Mouse (Mus musculus): ENCODE results near the gene Cyb5r3.
"Not testable (repeated sequence)": the region's sequence is repeated elsewhere in the genome, so short reads cannot be mapped to it uniquely, and the experiment has no call there.

Cyb5r3 gene

DNA sequence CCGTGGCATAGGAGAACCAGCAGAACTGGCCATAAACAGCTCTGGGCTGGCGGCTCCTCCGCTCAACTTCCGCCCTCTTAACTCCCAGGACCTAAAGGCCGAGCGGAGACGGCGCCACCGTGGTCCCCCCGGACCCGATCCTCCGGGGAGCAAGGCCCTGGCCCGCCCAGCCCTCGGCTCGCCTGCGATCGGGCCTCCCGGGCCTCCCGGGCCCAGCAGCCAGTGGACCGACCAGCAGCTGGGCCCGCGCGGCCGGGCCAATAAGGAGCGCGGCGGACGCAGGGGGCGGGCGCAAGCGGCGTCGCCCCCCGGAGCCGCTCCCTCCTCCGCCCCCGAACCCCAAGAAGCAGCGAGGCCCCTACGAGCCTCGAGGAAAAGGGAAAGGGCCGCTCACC is 23.6 kb downstream of the Cyb5r3 start:
- DNase-seq = no peak

DNA sequence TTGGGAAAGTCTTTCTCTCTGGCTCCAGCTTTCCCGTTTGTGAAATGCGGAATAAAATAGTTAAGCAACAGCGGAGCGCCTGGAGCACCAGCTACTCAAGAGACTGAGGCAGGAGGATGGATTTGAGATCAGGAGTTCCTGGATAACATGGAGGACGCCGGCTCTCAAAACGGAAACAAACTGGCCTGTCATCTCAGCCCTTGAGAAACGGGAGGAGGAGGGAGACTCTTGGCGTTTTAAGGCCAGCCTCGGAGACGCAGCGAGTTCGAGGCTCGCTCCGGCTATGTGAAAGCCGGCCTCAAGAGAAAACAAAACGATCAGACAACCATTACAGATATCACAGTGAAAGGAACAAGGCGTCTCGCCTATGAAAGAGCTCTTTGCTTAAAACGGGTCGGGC is 24.0 kb downstream of the Cyb5r3 start:
- DNase-seq = no peak

DNA sequence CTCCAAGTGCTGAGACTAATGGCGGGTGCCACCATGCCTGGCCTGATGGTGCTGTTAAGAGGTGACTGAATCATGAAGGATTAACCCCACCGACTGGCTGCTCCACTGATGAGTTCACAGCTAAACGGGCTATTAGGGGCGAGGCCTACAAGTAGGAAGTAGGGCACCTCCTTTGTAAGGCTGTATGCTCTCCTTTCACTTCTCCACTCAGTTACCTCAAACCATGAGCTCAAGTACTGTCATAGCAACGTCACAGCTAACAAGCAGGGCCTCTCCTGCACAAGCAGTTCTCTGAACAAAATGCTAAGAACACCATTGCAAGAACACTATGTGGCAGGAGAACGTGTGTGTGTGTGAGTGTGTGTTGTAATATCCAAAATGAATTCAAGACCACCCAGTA is 26.9 kb downstream of the Cyb5r3 start:
- DNase-seq = no peak

DNA sequence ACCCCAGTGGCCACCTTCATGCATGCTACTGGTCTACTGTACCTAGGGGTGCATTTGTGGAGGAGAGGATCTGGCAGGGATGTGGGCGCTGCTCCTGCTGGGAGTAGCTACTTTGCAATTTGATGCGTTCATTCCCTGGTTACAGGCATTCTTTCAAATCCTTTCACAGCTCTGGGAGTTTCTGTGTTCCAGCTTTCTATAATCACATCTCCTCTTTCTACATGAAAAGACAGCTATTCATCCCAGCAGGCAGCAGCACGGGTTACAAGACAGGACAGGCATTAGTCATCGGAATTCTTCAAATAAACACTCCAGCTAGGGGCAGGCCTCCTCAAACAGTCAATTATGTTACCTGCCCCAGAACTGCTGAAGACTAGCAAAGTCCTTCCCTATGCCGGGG is 29.5 kb downstream of the Cyb5r3 start:
- DNase-seq = no peak

DNA sequence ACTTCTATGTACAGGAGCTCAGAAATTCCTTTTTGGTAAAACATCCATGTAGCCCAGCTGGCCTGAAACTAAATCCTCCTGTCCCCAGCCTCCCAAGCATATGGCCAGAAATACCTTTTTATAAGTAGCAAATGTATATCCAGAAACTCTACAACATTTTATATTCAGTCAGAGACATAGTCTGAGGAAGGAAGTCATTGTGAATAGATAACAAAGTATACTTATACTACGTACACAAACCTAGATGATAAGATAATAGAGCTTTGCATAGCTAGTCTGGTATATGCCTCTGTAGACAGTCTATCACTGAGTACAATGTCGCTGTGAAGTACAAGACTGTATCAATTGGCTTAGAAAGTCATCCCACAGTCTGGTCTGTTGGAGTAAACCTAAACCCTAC is 36.7 kb downstream of the Cyb5r3 start:
- DNase-seq = no peak

DNA sequence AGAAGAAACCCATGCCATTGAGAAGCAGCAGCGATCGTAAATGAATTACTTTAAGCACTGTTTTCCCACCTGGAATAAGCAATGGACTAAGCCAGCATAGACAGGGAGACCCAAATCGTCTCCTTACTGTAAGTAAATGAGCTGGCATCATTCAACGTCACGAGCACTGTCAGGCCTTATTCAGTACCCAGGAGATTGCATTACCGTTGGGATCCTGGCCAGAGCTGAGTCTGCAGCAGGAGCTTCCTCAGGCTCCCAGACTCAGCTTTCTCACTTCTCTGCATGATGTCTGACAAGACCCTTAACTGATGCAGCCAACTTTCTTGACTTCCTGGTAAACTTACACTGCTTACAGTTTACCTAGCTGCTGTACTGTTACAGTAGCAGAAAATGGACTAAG is 37.7 kb downstream of the Cyb5r3 start:
- no peak for DNase-seq

DNA sequence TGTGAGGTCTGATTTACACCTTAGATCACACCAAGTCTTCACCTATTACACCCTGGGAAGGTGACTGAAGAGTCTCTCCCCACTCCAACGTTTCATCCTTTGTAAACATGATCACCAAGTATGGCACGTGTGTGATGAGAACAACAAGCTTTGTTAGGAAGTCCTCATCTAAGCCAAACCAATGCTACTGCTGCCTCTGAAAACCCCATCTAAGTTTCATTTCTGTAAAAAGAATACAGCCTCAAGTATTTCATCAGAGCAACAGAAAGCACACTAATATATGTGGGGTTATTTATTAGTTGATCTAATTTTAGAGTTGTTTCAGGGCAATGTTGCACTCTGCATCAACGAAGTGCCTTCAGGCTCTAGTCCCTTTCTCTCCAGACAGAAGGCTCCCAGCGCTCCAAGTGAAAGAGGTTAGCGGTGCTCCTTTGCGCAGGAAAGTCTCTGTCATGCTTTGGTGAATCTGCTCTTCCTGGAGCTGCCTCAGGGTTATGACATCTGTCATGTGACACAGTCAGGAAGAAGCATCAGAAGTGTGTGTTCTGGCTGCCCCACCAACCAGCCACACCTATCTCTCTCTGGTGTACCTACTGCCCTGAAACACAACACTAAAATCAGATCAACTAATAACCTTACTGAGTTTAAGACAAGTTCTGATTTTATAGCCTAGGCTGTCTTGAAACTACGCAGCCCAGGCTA is 42.7 kb downstream of the Cyb5r3 start:
- no peak for DNase-seq

DNA sequence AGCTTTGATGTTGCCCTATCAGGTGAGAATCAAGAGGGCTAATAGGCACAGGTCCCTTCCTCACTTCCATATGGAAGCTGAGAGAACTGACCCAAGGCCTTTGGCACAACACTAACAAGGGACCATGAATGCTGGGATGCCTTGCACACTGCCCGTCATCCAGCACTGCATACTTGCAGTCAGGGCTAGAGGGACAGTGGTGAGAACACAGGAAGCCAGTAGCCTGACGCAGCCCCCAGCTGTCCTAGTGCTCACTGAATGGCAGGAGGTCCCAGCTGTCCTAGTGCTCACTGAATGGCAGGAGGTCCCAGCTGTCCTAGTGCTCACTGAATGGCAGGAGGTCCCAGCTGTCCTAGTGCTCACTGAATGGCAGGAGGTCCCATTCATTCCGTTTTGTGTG is 45.4 kb downstream of the Cyb5r3 start:
- not testable (repeated sequence) for DNase-seq

DNA sequence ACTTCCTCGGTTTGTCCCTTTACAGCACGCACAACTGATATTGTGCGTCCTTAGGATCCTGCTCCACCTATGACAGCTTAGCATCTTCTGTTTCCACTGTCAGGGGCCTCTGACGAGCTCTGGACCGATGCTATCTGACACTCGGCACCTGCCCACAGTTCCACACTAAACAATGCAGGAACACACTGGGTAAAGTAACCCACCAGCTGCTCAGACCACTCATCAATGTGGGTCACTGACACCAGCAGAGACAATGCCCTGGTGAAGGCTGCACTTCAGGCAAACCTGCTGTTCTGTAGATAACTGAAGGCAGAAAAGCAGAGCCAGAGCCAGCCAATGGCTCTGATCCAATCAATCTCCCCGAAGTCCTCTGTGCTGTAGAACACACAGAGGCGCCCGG is 45.8 kb downstream of the Cyb5r3 start:
- DNase-seq = no peak

DNA sequence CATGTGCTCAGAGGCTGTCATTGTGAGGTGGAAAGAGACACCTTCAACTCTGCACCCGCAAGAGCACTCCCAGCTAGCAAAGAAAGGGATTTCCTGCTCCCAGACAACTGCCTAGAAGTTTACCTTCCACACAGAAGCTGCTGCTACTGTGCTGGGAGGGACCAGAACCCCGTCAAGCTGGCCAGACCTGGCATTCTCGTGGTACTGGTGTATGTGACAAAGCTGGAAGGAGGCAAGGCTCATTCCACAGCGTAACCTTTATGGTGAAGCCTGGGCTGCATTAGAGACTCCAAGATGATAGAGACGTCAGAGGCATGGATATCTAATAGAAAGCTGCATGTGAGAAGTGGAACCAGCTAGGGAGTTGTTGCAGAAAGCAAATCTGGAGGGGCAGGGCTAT is 47.8 kb downstream of the Cyb5r3 start:
- no peak for DNase-seq

DNA sequence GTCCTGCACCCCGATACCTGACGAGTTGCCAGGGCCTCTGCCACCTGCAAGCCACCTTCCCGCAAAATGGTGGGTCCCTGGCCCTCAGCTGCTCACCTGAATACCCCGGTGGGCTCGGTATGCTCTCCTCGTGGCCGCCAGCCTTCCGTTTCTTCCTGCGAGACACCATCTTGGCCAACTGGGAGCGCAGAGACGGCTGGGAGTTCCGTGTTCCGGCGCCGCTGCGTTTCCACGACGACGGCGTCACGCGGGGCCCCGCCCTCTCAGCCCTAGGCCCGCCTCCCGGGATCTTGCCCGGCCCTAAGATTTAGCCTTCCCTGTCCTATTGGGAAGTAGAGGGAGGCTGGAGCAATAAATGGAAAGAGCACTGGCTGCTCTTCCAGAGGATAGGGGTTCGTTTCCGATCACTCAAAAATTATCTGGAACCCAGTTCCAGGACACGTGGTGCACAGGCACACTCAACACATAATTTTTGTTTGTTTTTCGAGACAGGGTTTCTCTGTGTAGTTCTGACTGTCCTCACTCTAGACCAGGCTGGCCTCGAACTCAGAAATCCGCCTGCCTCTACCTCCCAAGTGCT is 49.7 kb downstream of the Cyb5r3 start, which contains the start of gene Rrp7a:
Rrp7a (minus strand) TSS at position 236 of the 580 bp plus-strand sequence.
- DNase-seq = peak; percentile 94

DNA sequence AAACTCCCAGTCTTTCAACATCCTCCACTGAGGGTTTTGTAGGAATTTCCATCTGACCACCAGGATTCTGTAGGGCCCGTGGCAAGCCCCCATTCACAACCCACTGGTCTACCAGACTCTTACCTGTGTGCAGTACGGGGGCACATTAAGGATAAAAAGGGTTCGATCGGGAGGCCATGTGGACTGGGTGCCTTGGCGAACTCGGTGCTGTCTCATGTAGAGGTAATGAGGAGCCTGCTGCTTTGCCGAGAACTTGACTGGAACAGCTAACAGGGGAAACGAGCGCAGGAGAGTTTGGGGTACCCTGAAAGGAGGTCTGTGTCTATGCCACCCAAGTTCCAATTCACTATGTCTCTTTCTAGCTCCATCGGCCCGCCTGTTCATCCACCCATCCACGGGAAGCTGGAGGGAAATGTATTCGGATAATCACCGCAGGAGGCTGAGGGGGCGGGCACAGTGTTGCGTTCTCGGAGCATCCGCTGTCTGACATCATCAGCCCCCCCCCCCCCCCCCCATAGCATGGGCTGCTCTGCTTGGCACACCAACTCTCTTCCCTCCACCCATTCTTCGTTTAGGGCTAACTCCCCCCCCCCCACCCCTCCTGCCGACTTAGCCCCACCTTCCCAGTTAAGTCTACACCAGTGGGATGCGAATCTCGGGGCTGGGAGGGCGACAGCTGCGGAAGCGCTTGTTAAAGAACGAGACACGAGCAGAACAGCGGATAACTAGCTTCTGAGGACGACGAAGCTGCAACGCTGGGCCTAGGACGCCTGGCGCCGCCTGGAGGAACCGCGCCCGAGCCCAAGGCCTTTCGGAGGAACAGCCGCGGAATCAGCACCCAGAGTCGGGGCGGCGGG is 50.5 kb downstream of the Cyb5r3 start:
- DNase-seq = peak; percentile 66

DNA sequence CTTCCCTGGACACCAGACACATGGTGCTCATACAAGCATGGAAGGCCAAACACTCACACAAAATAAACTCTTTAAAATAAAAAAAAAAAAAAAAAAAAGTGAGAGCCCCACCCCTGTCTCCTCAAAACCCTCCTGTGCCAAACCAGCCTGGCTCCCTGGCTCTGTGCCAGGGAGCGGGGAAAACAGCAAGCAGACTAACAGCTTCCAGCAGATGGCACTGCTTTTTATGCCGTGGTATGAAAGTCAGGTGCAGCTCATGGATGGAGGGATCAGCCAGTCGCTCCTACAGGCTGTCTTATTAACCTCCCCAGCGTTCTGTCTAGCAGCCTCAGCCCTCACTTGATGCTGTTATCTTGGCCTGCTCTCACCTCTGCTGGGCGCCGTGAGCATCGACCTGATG is 54.0 kb downstream of the Cyb5r3 start:
- peak; percentile 54 for DNase-seq

DNA sequence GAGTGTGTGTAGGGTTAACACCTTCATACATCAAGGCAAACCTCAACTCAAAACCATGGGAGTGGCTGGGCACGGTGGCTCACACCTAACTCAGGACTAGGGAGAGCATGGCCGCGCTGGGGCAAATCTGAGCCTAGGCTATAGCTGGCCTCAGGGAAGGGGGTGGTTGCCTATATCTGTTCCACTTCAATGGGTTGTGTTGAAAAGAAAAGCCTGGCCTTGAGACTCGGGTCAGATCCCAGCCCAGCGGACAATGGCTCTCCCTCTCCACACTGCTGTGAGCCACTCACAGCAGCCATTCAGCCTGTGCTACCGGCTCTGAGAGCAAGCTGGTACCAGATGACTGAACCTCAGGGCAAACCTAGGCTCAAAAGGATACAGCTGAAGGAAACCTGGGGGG is 57.3 kb downstream of the Cyb5r3 start:
- DNase-seq = no peak

DNA sequence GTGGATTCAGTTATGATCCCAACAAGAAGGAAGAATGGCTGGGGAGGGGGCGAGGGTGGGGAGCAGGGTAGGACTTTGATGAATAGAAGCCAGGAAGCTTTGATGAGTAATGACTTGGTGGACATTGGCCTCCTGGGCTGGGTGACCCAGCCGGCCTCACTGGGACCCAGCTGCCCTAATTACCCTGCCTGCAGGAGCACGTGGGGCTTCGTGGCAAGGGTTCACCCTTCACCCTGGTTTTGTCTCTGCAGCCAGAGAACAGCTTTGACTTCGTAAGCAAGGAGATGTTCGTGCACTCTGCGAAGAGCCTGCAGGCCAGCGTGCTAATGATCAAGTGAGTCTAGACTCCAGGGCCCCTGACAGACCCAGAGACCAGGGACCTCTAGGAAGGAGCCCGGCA is 58.3 kb downstream of the Cyb5r3 start:
- DNase-seq = no peak

DNA sequence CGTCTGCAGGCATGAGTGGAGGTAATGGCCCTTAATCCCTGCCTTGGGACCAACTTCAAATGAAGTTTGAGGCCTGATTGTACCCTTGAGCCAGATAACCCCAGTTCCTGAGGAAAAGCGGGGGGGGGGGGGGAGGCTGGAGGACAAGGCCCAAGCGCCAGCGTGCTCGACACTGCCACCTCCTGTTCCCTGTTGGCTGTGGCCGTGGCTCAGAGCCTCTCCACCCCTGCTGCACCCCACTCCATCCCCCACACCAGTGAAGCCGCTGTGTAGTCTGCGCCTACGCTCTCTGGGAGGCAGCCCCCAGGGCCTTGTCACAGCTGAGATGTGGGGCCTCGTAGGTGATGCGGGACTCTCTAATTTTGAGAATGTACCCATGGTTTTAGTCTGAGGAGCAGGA is 59.5 kb downstream of the Cyb5r3 start:
- peak; percentile 80 for DNase-seq

DNA sequence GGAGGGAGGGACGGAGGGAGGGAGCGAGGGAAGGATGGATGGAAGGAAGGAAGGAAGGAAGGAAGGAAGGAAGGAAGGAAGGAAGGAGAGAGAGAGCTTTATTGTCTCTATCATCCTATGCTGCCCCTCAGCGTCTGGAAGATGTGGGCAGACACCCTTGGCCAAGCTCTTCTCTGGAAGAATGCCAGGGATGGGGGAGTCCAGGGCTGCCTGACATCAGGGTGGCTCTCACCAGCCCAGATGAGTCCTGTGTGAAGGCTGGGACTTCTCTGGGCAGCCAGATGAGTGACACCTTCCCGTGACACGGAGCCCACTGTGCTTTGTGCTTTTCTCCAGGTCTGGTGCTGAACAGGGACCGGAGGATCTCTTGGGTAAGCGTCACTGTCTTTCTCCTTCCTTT is 60.5 kb downstream of the Cyb5r3 start:
- DNase-seq = no peak

DNA sequence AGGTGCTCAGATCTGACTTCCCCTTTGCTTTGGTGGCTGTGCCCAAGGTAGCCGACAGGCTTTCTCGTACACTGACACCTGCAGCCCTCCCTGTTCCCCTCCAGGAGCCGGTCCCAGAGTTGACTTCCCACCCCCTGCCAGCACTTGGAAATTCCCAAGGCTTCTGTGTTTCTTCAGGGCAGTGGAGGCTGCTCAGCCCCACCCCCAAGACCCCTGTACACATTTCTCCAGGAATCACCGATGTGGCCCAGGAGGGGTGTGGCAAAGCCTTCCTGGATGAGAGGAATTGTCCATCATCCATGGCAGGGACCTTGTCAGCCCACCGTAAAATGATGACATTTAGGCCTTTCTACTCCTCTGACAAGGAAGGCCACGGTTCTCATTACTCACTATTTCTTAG is 61.1 kb downstream of the Cyb5r3 start:
- DNase-seq = no peak

DNA sequence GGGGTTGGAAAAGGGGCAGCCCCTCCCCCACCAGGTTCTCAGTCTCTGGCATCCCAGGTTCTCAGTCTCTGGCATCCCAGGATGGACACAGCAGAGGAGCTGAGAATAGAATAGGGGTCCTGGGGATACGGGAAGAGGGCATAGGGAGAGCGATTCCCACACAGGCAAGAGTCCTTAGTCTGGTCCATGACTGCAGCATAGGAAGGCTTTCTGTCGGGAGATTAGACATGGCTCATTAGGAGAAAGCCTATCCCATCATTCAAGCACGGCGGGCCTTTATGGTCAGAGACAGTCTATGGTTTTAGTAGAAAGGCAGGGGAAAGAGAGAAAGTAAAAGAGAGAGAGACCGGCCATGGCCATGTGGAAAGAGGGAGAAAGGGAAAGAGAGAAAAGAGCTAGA is 64.6 kb downstream of the Cyb5r3 start:
- DNase-seq = no peak

DNA sequence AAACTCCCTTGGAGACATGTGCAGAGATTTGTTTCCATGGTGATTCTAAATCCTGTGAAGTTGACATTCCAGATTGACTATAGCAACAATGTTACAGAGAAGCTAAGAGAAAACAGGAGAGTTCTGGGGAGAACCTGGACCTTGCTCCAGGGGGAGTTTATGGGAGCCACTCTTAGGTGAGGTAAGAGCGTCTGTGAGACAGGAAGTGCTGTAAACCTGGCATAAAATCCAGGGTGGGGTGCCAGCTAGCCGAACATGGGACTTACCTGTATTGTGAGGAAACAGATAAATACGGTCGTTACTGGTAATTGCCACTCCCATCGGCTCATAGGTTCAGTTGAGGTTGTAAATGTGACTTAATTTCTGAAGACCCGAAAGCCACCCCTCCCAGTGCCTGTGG is 66.0 kb downstream of the Cyb5r3 start:
- DNase-seq = no peak

Data from right cerebral cortex, postnatal 14 days (tissue).